Mouse (Mus musculus): ENCODE measurements around the gene Dusp14.

Dusp14 gene

GRCm38 (mm10) chr11:84069034-84069370 is at the start of gene Dusp14:
Dusp14 (minus strand) TSS chr11:84069261.
- DNase-seq (ENCODE audit: low read depth, low spot score), result no peak

DNA sequence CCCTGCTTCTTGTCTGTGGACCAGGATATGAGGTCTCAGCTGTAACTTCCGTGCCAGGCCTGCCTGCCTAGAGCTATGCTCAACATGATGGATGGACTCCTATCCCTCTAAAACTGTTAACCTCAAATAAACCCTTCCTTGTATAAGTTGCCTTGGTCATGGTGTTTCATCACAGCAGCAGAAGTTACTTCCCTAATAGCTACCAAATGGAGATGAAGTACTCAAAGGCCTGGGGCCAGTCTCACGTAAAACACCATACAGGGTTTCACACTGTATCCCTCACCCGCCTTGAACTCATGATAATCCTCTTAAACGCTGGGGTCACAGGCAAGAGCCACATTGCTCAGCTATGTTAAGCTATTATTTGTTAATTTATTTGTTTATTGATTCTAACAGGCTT is 48.4 kb upstream of the Dusp14 start:
- no peak for DNase-seq (ENCODE audit: low read depth, low spot score)

GRCm38 (mm10) chr11:84116221-84116620 is 47.2 kb upstream of the Dusp14 start:
- no peak for DNase-seq (ENCODE audit: low read depth, low spot score)

DNA sequence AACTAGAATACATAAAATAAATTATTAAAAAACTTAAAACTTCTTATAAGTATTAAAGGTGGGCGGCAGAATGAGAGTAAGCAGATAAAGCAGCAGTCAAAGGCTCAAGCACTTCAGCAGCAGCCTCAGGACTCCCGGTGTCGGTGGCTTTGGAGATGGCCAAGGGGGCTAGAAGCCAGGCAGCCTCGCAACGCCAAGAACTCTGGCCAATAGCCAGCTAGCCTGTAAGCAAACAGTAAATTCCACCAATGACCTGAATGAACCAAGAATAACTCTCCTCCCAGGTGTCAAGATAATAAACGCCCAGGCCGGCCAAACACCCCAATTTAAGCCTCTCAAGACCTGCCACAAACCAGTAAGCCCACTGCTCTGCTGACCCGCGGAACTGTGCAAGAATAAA is 46.6 kb upstream of the Dusp14 start:
- DNase-seq (ENCODE audit: low read depth, low spot score), result no peak

DNA sequence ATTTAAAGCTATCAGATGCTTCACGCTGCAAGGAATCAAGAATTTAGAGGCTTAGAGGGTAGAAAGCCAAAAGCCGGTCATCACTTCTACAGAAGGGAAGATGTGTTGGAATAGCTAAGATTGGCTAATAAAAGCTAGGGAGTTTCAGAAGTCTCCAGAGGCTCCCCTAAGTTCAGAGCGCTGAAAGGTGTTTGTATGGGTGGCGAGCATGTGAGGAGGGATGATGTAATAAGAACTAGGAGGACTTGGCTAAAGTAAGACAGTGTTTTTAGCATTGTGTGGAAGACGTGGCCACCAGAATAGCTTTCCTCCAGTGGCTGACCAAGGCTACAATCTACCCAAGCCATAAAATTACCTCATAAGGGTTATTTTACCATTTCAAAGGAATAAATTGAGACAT is 44.6 kb upstream of the Dusp14 start:
- DNase-seq (ENCODE audit: low read depth, low spot score), result no peak

GRCm38 (mm10) chr11:84107137-84107536 is 38.1 kb upstream of the Dusp14 start:
- DNase-seq (ENCODE audit: low read depth, low spot score), result no peak

DNA sequence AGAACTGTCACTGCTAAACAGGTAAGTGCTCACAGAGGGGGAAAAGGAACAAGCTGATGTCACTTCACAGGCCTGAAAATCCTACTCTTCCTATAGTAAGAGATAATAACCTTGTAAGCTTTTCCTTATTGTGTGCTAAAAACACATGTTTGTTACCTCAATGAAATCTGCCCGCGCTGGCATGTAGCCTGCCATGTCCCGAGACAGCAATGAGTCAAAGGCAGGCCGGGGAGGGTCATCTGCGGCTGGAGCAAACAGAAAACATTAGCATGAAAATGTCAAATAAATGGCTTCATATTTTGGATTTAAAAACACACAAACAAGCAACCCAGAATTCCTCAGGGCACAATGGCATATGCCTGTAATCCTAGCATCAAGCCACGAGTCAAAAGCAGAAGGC is 35.0 kb upstream of the Dusp14 start:
- DNase-seq (ENCODE audit: low read depth, low spot score), result no peak

DNA sequence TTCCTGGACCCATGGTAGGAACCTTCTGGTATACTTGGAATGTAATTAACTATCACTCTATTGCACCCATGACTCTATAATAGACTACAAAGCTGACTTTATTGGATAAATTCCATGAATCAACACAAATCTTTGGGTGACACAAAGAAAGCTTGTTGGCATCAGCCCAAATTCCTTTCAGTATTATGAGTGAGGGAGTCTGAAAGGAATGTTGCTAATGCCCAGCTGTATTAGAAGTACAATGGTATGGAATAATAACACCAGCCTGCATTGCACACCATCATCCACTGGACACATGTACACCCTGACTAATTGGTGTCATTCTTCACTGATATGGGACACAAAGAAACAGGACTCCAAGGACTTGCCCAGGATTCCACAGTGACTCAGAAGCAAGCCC is 32.1 kb upstream of the Dusp14 start:
- no peak for DNase-seq (ENCODE audit: low read depth, low spot score)

DNA sequence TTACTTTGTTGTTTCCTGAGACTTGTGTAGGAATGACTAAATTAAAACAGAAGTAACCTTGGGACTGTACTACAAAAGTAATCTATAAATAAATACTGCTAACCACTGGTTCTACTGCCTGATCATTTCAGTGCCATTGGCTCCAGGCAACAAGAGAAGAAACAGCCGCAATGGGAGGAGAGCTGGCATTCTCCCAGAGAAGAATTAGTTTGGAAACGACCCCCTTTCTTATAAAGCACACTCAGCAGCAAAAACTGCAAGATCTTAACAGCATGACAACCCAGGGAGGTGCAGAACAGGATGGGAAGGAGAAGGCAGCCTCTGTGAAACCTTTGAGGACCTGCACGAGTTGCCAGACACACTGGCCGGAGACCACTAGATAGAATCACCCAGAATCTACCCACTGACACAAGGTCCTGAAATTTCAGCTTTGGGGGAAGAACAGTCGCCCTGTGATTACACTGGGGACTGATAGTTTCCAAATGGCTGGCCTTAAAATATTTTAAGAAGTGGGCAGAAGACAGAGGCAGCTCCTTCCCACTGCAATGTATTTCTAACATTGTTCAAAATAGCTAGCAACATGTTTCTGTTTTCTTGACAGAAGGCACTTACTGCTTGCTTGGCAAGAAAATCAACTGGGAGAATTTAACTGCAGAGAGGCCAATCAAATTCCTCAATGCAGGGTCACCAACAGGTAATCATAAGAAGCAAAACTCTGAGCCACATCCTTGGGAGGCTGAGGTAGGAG is 28.4 kb upstream of the Dusp14 start:
- DNase-seq (ENCODE audit: low read depth, low spot score), result no peak

DNA sequence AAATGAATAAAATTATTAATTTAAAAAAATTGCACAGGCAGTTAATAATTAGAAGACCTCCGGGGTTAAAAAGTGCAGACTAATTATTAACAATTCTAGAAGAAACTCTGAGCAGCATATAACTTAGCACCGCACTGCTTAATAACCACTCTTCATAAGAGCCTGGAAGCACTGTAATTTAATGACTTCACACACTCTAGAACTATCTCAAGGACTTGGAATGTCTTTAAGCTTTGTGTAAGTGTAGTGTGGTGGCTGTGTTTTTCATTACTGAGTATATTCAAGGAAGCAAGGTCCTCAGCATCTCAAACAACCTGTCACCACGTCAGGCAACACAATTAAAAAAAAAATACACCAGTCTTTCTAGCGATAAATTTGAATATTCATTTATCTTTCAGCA is 26.0 kb upstream of the Dusp14 start:
- no peak for DNase-seq (ENCODE audit: low read depth, low spot score)

GRCm38 (mm10) chr11:84090572-84090971 is 21.5 kb upstream of the Dusp14 start:
- DNase-seq (ENCODE audit: low read depth, low spot score), result no peak

- no peak for DNase-seq (ENCODE audit: low read depth, low spot score)
These were observed 12.8 kb upstream of the Dusp14 start for GRCm38 (mm10) chr11:84081901-84082300.

DNA sequence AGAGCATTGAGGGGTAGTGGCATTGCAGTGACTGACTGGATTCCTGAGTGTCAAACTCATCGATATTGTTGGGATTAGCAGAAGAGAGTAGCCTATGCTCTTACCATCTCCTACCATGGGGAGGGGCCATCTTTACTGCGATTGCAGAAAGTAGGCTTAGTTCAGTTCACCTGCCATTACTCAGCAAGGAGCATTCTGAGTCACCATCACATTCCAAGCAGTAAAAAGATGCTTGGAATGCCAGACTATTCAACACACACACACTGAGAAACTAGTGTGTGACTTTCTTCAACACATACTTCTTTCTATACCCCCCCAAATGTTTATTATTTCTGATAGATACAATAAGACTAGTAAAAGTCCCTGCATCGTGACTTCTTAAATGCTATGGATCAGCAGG is 11.3 kb upstream of the Dusp14 start:
- DNase-seq (ENCODE audit: low read depth, low spot score), result no peak

DNA sequence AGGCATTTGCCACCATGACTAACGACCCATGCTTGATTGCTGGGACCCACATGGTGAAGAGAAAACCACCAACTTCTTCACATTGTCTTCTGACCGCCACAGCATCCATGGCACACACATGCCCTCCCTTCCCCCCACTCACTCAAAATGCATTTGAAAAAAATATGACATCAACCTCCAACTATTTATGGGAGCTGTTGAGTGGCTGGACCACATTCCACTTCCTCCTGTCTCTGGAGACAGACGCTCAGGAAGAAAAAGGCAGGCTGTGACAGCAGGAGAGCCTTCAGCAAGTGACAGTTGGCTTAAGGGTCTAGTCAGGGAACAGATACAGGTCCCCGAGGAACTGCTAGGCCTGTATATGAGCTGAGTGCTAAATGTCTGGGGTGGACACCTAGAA is 10.8 kb upstream of the Dusp14 start:
- DNase-seq (ENCODE audit: low read depth, low spot score), result no peak

DNA sequence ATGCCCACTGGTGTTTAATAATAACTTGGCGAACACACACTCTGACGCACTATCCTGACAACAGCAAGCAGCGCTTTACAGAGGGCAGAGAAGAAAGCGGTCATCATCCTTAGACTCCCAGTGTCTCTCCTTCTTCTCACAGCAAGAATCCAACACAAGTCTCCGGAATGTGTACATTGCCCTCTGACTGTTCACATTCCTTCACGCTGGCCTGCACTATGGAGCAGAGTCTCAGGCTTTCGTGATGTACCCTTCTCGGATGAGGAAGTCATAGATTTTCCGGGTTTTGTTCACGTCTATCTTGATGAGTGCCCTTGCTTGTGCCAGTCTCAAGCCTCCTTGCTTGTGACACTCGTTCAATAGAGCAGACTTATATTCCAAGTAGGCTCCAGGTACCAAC is 10.3 kb upstream of the Dusp14 start:
- no peak for DNase-seq (ENCODE audit: low read depth, low spot score)

DNA sequence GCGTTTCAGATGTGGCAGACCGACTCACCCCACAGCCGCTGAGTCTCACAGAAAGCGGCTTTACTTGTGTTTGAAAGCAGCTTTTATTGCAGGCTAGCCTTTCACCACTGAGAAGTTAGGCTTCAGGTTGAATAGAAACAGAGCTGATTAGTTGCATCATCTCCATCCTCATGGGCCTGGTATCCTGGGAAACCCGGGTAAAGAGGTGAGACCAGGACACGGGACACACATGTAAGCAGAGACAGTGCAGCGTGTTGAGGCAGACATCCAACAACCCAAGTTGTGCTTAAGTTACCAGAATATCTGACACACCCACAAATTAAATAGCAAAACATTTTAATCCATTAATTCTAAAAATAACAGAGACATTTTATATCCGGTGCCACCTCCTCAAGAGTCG is 9.5 kb upstream of the Dusp14 start:
- DNase-seq (ENCODE audit: low read depth, low spot score), result no peak

GRCm38 (mm10) chr11:84077008-84077407 is 7.9 kb upstream of the Dusp14 start:
- DNase-seq (ENCODE audit: low read depth, low spot score), result no peak

DNA sequence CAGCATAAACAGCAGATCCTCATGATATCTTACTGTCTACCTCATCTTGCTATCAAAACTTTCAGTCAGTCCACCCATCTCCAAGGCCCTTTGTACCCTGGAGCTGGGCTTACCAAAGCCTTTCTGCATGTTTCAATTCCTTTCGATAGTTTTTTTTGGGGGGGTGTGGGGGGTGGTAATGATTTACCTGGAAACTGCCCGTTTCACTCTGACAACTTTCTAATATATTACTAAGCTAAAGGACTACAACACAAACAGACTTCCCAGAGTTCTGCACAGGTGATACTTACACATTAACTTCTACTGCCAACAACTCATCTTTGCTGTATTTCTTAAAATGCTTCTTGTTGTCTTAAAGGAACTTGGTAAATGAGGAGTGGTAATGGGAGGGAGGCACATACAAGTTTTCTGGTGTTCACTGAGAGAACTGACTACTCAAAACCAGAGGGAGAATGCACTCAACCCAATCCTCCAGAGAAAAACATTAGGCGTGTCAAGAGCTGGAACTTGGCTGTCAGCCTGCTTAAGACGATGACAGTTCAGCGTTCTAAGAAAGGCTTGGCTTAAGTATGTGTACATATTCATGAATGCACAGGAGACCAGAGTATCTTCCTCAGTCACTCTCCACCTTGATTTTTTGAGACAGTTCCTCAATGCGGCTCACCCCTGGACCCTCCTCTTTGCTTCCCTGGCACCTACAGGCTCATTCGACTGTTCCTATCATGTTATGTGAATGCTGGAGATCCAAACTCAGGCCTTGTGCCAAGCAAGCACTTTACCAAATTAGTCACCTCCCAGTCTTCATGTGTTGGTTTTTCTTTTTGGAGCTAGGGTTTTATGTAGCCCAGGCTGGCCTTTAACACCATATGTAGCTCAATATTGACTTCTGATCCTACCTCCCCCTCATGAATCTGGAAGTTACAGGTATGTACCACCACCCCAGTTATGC is 5.0 kb upstream of the Dusp14 start:
- no peak for DNase-seq (ENCODE audit: low read depth, low spot score)

DNA sequence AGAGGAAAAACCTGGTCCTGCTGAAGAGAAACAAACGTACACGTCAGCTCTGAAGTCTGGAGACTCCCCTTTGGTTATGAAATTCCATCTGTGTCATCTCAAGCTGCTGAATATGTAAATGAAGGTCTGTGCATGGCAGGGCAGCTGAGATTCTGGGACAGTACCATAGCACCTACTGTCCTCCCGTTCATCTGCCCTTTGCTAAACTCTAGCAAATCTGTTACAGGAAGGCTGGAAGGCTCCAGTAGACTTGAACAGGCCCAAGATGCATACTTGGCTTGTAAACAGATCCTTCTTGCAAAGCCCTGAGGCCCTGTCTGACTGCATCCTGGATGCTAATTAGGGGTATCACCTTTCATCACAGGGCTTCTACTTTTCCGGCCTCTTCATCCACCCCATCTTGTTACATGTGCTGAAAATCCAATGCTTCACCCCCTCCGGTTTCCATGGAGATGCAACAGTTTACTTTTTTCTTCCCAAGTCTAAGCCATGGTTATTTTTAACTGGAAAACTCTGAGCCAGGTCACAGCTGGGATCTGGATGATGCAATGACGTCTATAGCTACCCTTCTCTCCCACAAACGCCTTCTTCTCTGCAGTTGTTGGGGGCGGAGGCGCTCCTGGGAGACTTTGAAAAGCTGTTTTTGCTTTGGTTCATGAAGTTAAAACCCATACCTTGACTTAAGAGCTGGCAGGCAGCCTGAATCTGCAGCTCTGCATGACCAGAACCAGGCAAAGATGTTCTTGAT is 4.0 kb upstream of the Dusp14 start:
- no peak for DNase-seq (ENCODE audit: low read depth, low spot score)

DNA sequence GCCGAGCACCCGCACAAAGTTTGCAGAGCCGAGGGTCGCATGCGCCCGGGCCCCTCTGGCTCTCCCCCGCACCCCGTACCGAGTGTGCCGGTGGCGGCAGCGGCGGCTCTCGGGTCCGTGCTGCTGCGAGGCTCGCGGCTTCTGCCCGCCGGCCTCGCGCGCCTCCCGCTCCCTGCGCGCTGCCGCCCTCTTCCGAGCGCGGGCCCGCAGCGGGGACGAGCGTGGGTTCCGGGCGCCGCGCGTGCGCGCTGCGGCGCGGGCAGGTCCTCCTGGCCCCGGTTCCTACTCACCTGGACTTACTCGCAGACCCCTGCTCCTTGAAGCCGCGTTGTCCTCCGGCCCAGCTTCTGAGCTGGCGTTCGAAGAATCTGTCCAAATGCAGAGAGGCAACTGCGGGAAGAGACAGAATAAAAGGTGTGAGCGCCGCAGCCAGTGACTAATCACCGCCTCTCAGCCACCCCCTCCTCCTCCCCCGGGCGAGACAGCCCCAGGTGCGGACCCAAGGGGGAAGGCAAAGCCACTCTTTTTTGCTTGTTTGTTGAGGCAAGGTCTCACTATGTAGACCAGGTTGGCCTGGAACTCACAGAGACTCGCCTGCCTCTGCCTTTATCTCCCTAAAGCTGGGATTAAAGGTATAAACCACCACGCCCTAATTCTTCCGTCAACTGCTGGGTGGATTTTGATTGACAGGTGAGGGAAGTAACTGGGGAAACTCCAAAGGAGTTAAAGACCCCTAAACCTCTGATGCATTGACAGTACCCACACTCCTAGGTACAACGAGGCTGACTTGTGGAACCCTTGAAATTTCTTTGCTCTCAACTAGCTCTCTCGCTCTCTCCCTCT is 649 bp downstream of the Dusp14 start:
- peak; percentile 51 for DNase-seq (ENCODE audit: low read depth, low spot score)

- no peak for DNase-seq (ENCODE audit: low read depth, low spot score)
These were observed 1.3 kb downstream of the Dusp14 start for GRCm38 (mm10) chr11:84067720-84068190.

Measured in embryo, embryonic 11.5 days (tissue).